Mouse (Mus musculus) embryonic facial prominence, embryonic 10.5 days (tissue): Measurements from ENCODE around the gene Btbd6. TPM values are rescaled to one million over a fixed set of nuclear protein-coding genes. Genes with fewer than 3 reads are reported as not detected.

Source experiments
- DNase-seq: peaks from one replicate; pipeline ENCODE4 v3.0.0-alpha.2; 2017; ENCODE audit warnings: low spot score
- H3K27ac ChIP-seq: fragments of 300-500 bp; sonication (generic); replicated peaks from 2 replicates; pipeline ENCODE4 v1.5.1; 2016; ENCODE audit warnings: mild to moderate bottlenecking
- H3K27me3 ChIP-seq: fragments of 300-500 bp; sonication (generic); replicated peaks from 2 replicates; pipeline ENCODE4 v1.6.1; 2016; ENCODE audit warnings: low read depth, mild to moderate bottlenecking; ENCODE audit not compliant: poor library complexity, severe bottlenecking
- H3K36me3 ChIP-seq: fragments of 300-500 bp; sonication (generic); replicated peaks from 2 replicates; pipeline ENCODE4 v1.6.1; 2016; ENCODE audit warnings: mild to moderate bottlenecking, moderate library complexity
- H3K4me1 ChIP-seq: fragments of 300-500 bp; sonication (generic); 2 replicates; pipeline ENCODE4 v1.6.1; 2016
- H3K4me3 ChIP-seq: fragments of 300-500 bp; sonication (generic); 2 replicates; pipeline ENCODE4 v1.5.1; 2016; ENCODE audit warnings: mild to moderate bottlenecking, moderate library complexity
- H3K9me3 ChIP-seq: fragments of 300-500 bp; sonication (generic); 2 replicates; pipeline ENCODE4 v1.6.1; 2016; ENCODE audit warnings: mild to moderate bottlenecking
- WGBS: fragments of 180-500 bp; shearing (Covaris S2); methylation state at CpG from one replicate; pipeline ENCODE4 v1.1.7; 2016; 5-methylcytosine and 5-hydroxymethylcytosine counted together
- polyA plus RNA-seq: library from polyadenylated mRNA; unstranded; fragments of >200 nt; fragmentation: Nextera tagmentation; extraction: Ambion mirVana; gene quantifications from 2 replicates; pipeline ENCODE4 v1.2.1, GENCODE M21; 2016

Gene Btbd6
- polyA plus RNA-seq, 1 experiment from 2014 or later: 23.0 TPM

DNA sequence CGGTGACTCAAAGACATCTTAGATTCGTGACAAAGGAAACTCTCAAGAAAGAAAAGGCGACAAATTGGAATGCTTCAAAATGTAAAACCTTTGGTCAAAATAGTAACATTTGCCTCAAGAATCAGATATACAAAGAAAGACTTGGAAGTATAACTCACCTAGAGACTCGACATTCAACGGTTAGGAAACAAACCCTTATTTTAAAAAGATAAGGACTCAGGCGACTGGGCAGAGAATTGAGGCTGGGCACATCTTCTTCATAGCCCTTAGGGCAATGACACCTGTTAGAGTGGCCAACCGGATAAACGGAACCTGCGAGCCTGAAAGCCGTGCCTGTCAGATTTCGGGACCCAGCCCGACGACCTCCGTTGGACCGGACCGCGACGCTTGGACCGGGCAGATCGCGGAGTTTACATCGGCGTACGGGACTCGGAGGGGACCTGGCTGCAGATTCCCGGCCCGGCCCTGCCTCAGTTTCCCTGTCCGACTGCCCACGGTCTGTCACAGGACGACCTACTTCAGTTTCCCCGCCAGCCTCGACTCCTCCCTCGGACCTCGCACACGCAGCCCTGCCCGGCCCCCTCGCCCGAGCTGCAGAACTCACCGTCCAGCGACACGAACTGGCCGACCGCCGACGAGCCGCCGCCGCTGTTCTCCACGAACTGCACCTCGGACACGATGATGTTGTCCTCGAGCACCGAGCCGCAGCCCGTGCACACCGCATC is 23.4 kb downstream of the Btbd6 start:
- H3K4me3 ChIP-seq: peak overlapping the region; percentile 88
- H3K27me3 ChIP-seq: no peaks in the 10 kb centered on the region
- no peak for DNase-seq
- 2% methylated on average over 56 of the region's 56 CpGs for WGBS
- H3K36me3 ChIP-seq: peaks cover 33% of the 10 kb centered on the region
- peaks cover 36% of the 10 kb centered on the region for H3K4me1 ChIP-seq
- H3K27ac ChIP-seq: peak overlapping the region; percentile 96
- H3K9me3 ChIP-seq: no peaks in the 10 kb centered on the region

DNA sequence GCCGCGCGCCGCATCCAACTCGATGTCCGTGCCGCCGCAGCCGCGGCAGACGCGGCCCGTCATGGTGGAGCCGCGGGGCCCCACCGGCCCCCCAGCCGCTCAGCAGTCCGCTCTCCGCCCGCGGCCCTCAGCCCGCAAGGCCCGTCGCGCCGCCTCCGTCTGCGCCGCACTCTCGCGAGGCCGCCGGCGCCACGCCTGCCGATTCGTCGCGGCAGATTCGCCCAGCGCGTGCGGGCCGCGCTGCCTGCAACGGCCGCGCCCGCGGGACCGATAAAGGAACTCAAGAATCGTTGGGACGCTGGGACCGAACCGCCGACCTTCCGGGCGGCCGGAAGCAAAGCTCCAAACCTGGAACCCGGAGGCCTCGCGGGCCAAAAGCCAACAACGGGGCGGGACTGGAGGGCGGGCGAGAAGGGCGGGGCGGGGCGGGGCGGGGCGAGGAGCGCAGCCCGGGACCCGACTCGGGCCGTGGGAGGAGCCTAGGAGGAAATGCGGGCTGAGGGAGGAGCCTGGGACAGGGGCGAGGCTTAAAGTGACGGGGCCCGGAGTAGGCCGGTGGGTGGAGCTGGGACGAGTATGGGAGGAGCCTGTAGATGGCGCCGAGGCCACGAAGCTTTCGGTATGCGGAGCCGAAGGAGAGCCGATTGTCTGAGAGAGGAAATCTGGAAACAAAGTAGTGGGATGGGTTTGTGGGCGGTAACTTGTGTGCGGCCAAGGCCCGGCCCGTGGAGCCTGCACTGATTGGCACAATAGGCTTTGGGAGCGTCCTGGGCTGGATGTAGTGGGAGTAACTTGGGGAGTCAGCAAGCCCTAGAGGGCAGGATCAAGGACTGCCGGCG is 24.2 kb downstream of the Btbd6 start, which contains the start of gene Brf1:
Gene Brf1 (minus strand): TSS at position 411 of the 839 bp plus-strand sequence.
- under 1% methylated on average over 96 of the region's 96 CpGs for WGBS
- peak; percentile 99 for DNase-seq
- Histone ChIP-seq H3K9me3 (no peaks in the 10 kb centered on the region), H3K36me3 (peaks cover 26% of the 10 kb centered on the region), H3K27ac (peak within 1 kb of the TSS; percentile 96), H3K27me3 (no peaks in the 10 kb centered on the region), H3K4me3 (peak within 1 kb of the TSS; percentile 88), H3K4me1 (peaks cover 36% of the 10 kb centered on the region)

DNA sequence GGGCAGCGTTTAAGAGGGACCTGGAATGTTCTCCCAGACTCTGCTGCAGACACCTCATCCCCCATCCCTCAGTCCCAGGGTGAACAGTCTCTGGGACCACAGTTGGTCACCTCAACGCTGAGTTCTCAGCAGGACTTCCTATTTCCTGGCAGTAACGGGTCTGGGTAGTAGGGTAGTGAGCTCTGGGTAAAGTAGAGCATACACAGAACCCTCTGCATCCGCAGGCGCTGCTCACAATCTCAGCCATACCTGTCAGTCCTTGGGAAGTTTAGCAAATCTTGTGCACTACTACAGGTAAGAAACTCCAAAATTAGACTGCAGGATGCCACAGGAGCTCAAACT is 24.8 kb downstream of the Btbd6 start:
- H3K9me3 ChIP-seq: no peaks in the 10 kb centered on the region
- 6% methylated on average over 5 of the region's 5 CpGs for WGBS
- H3K27ac ChIP-seq: peak overlapping the region; percentile 96
- DNase-seq: no peak
- peaks cover 20% of the 10 kb centered on the region for H3K36me3 ChIP-seq
- no peaks in the 10 kb centered on the region for H3K27me3 ChIP-seq
- H3K4me1 ChIP-seq: peaks cover 36% of the 10 kb centered on the region
- H3K4me3 ChIP-seq: peak overlapping the region; percentile 88

GRCm38 (mm10) chr12:113002667-113003066 is 26.4 kb downstream of the Btbd6 start:
- 43% methylated on average over 2 of the region's 2 CpGs for WGBS
- no peak overlapping the region for H3K4me3 ChIP-seq

DNA sequence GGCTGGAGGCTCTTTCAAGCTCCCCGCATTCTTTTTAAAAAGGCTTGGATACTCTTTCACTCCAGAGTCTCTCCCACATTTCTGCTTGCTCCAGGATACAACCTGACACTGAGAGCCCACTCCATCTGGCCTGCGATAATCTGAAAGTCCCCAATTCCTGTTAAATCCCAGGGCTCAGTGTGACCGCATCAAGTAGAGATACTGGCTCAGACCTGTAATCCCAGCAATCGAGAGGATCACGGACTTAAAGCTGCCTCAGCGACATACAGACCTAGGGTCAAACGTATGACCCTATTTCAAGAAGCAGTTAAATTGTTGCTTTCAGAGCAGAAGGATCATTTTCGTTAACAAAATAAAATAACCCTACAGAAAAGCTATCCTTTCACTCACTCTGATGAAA is 27.7 kb downstream of the Btbd6 start:
- H3K4me1 ChIP-seq: peaks cover 23% of the 10 kb centered on the region
- WGBS: 71% methylated on average over 8 of the region's 8 CpGs
- no peaks in the 10 kb centered on the region for H3K27me3 ChIP-seq
- no peaks in the 10 kb centered on the region for H3K36me3 ChIP-seq
- H3K27ac ChIP-seq: no peak overlapping the region
- DNase-seq: no peak
- H3K9me3 ChIP-seq: no peaks in the 10 kb centered on the region
- H3K4me3 ChIP-seq: no peak overlapping the region

More at GRCm38 (mm10) chr12:113002667-113003066, 26.4 kb downstream of the Btbd6 start:
- Histone ChIP-seq H3K4me1 (peaks cover 33% of the 10 kb centered on the region), H3K27ac (no peak overlapping the region), H3K27me3 (no peaks in the 10 kb centered on the region), H3K36me3 (0 out of 2 replicates have a peak, but pooled peaks cover 5% of the 10 kb centered on the region), H3K9me3 (no peaks in the 10 kb centered on the region)
- no peak for DNase-seq

DNA sequence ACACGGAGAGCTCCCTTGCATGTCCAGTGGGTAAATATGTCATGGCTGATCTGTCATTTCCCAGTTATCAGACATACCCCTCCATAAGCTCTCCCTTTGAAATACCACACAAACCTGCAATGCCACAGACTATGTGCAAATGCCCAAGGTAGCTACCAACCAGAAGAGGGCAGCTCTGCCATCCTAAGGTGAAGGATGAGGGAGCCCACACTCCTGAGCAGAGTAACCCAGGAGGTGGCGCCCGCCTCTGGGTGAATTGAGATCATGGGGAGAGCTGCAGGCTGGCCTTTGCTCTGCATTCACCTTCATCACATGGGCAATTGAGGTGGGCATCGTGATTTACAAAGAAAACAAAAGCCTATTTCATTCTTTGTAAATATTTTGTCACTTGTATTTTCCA is 28.7 kb downstream of the Btbd6 start:
- 28% methylated on average over 4 of the region's 4 CpGs for WGBS
- H3K27me3 ChIP-seq: no peaks in the 10 kb centered on the region
- DNase-seq: no peak
- peaks cover 14% of the 10 kb centered on the region for H3K4me1 ChIP-seq
- no peak overlapping the region for H3K27ac ChIP-seq
- no peaks in the 10 kb centered on the region for H3K9me3 ChIP-seq
- no peaks in the 10 kb centered on the region for H3K36me3 ChIP-seq
- no peak overlapping the region for H3K4me3 ChIP-seq

GRCm38 (mm10) chr12:113011702-113012360 is 35.5 kb downstream of the Btbd6 start:
- H3K27me3 ChIP-seq: no peaks in the 10 kb centered on the region
- no peaks in the 10 kb centered on the region for H3K36me3 ChIP-seq
- H3K9me3 ChIP-seq: no peaks in the 10 kb centered on the region
- no peak overlapping the region for H3K27ac ChIP-seq
- peaks cover 46% of the 10 kb centered on the region for H3K4me1 ChIP-seq
- H3K4me3 ChIP-seq: no peak overlapping the region
- no peak for DNase-seq
- WGBS: 88% methylated on average over 6 of the region's 6 CpGs

DNA sequence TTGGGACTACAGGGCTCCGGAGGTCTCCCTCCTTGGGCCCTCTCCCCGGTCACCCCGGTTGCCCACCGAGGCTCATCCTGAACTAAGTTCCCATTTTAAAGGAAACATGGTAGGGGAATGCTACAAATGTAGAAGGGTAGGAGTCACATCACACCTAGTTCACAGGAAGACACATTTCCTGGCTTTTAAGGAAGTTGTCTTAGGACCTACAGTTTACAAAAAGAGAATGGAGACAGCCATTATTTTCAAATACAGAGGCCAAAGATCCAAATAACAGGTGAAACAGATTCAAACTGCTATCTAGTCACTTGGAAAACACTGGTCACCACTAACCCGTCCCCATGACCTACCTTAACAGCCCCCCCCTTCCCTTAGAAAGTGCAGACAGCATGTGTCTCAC is 36.2 kb downstream of the Btbd6 start:
- Histone ChIP-seq H3K4me1 (peaks cover 51% of the 10 kb centered on the region), H3K27me3 (no peaks in the 10 kb centered on the region), H3K36me3 (no peaks in the 10 kb centered on the region), H3K27ac (peak overlapping the region; percentile 95), H3K4me3 (no peak overlapping the region), H3K9me3 (no peaks in the 10 kb centered on the region)
- 91% methylated on average over 5 of the region's 5 CpGs for WGBS
- DNase-seq: no peak

- Histone ChIP-seq H3K4me3 (peak overlapping the region; percentile 95), H3K36me3 (no peaks in the 10 kb centered on the region), H3K4me1 (peaks cover 53% of the 10 kb centered on the region), H3K27me3 (no peaks in the 10 kb centered on the region), H3K27ac (peak overlapping the region; percentile 95), H3K9me3 (no peaks in the 10 kb centered on the region)
- DNase-seq: peak; percentile 50
- WGBS: 43% methylated on average over 3 of the region's 3 CpGs
These were observed 36.8 kb downstream of the Btbd6 start for GRCm38 (mm10) chr12:113013021-113013491.

DNA sequence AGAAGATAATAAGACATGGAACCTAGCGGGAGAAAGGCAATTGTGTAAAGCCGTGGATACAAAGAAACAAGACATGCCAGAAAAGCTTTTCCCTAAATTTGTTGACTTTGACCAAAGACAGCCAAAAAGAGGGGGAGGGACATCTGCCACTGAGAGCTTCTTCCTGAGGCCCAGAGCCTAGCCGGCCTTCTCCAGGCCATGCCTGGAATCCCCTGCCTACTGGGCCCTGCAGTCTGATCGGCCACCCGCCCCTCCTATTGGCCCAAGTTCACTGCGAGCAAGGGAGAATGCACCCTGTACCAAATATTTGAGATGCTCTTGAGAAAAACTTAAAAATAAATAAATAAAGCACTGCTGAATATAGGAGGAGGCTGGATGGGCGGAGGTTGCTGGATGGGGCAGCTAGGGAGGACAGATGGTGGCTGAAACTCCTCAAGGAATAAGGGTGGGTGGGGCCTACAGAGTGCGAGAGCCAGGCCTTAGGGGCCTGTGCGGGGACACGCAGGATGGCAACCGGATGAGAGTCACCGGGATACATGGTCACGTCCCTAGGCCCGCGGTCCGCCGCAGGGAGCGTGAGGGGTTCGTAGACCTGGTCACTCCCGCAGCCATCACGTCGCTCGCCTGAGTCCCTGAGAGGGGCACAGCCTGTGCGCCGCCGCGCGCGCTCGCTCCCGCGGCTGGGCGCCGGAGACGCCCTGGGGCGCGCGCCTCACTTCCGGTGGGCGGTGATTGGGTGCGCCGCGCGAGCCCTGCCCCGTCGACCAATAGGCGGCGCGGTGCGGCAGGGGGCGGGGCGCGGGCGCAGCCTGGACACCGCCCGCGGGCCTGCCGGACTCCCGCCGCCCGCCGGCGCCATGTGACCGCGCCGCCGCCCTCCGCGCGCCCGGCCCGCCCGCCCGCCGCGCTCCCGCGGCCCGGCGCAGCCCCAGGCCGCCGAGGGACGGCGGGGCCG is 37.6 kb downstream of the Btbd6 start, which contains the start of gene Pacs2:
Gene Pacs2 (plus strand): TSS at position 905 of the 955 bp plus-strand sequence.
- H3K36me3 ChIP-seq: no peaks in the 10 kb centered on the region
- H3K4me1 ChIP-seq: peaks cover 53% of the 10 kb centered on the region
- WGBS: 11% methylated on average over 85 of the region's 85 CpGs
- no peaks in the 10 kb centered on the region for H3K27me3 ChIP-seq
- peak; percentile 95 for DNase-seq
- peak within 1 kb of the TSS; percentile 95 for H3K27ac ChIP-seq
- no peaks in the 10 kb centered on the region for H3K9me3 ChIP-seq
- H3K4me3 ChIP-seq: peak within 1 kb of the TSS; percentile 95

GRCm38 (mm10) chr12:113014561-113015556 is 38.6 kb downstream of the Btbd6 start:
- peak overlapping the region; percentile 95 for H3K4me3 ChIP-seq
- H3K4me1 ChIP-seq: peaks cover 53% of the 10 kb centered on the region
- H3K27ac ChIP-seq: peak overlapping the region; percentile 91
- DNase-seq: peak; percentile 69
- WGBS: 2% methylated on average over 64 of the region's 64 CpGs
- H3K9me3 ChIP-seq: no peaks in the 10 kb centered on the region
- H3K27me3 ChIP-seq: no peaks in the 10 kb centered on the region
- H3K36me3 ChIP-seq: no peaks in the 10 kb centered on the region
